Mouse (Mus musculus): ENCODE measurements around the gene Hoxa11. TPM values are rescaled to one million over a fixed set of nuclear protein-coding genes. Genes with fewer than 3 reads are reported as not detected.

Hoxa11 gene
- polyA plus RNA-seq, 1 experiment, result not detected

GRCm38 (mm10) chr6:52262463-52263320 is 17.1 kb upstream of the Hoxa11 start:
- TF ChIP-seq CTCF (IDR thresholded peaks at IDR 0.05; ENCODE audit: low read depth, low read length) (no peak), EP300 (IDR thresholded peaks at IDR 0.05; ENCODE audit: insufficient read depth, low read depth, low read length) (no peak), POLR2A (IDR thresholded peaks at IDR 0.05; ENCODE audit: insufficient read depth, low read length) (no peak)
- no peak overlapping the region for H3K4me3 ChIP-seq (ENCODE audit: low read depth, low read length)
- no peak overlapping the region for H3K9ac ChIP-seq (ENCODE audit: low read depth, poor library complexity, severe bottlenecking)
- H3K4me1 ChIP-seq (ENCODE audit: control insufficient read depth, insufficient read depth, low read length), result no peaks in the 10 kb centered on the region
- H3K27ac ChIP-seq (ENCODE audit: insufficient read depth, low read length), result no peak overlapping the region
- H3K9me3 ChIP-seq (replicated peaks; ENCODE audit: control insufficient read depth, insufficient read depth, low read length, poor library complexity, severe bottlenecking), result no peaks in the 10 kb centered on the region
- no peaks in the 10 kb centered on the region for H3K36me3 ChIP-seq (ENCODE audit: control insufficient read depth, insufficient read depth, low read length, poor library complexity, severe bottlenecking)
- peaks cover 61% of the 10 kb centered on the region for H3K27me3 ChIP-seq (ENCODE audit: control insufficient read depth, insufficient read depth, low read length, poor library complexity, severe bottlenecking)

GRCm38 (mm10) chr6:52261751-52262462 is 16.3 kb upstream of the Hoxa11 start:
- H3K36me3 ChIP-seq (ENCODE audit: control insufficient read depth, insufficient read depth, low read length, poor library complexity, severe bottlenecking), result no peaks in the 10 kb centered on the region
- no peak for TF ChIP-seq EP300 (IDR thresholded peaks at IDR 0.05; ENCODE audit: insufficient read depth, low read depth, low read length)
- TF ChIP-seq POLR2A (IDR thresholded peaks at IDR 0.05; ENCODE audit: insufficient read depth, low read length), result no peak
- no peak for TF ChIP-seq CTCF (IDR thresholded peaks at IDR 0.05; ENCODE audit: low read depth, low read length)
- H3K27ac ChIP-seq (ENCODE audit: insufficient read depth, low read length), result no peak overlapping the region
- no peak overlapping the region for H3K4me3 ChIP-seq (ENCODE audit: low read depth, low read length)
- H3K4me1 ChIP-seq (ENCODE audit: control insufficient read depth, insufficient read depth, low read length), result no peaks in the 10 kb centered on the region
- H3K9ac ChIP-seq (ENCODE audit: low read depth, poor library complexity, severe bottlenecking), result no peak overlapping the region
- no peaks in the 10 kb centered on the region for H3K9me3 ChIP-seq (replicated peaks; ENCODE audit: control insufficient read depth, insufficient read depth, low read length, poor library complexity, severe bottlenecking)
- H3K27me3 ChIP-seq (ENCODE audit: control insufficient read depth, insufficient read depth, low read length, poor library complexity, severe bottlenecking), result peaks cover 61% of the 10 kb centered on the region

- H3K4me1 ChIP-seq (ENCODE audit: control insufficient read depth, insufficient read depth, low read length), result no peaks in the 10 kb centered on the region
- H3K27me3 ChIP-seq (ENCODE audit: control insufficient read depth, insufficient read depth, low read length, poor library complexity, severe bottlenecking), result peaks cover 54% of the 10 kb centered on the region
- no peaks in the 10 kb centered on the region for H3K9me3 ChIP-seq (replicated peaks; ENCODE audit: control insufficient read depth, insufficient read depth, low read length, poor library complexity, severe bottlenecking)
- H3K27ac ChIP-seq (ENCODE audit: insufficient read depth, low read length), result no peak within 1 kb of the TSS
- H3K9ac ChIP-seq (ENCODE audit: low read depth, poor library complexity, severe bottlenecking), result peak within 1 kb of the TSS; percentile 85
- peak within 1 kb of the TSS; percentile 88 for H3K4me3 ChIP-seq (ENCODE audit: low read depth, low read length)
- TF ChIP-seq EP300 (IDR thresholded peaks at IDR 0.05; ENCODE audit: insufficient read depth, low read depth, low read length), result no peak
- TF ChIP-seq CTCF (IDR thresholded peaks at IDR 0.05; ENCODE audit: low read depth, low read length), result no peak
- no peak for TF ChIP-seq POLR2A (IDR thresholded peaks at IDR 0.05; ENCODE audit: insufficient read depth, low read length)
- H3K36me3 ChIP-seq (ENCODE audit: control insufficient read depth, insufficient read depth, low read length, poor library complexity, severe bottlenecking), result no peaks in the 10 kb centered on the region
These were observed 15.3 kb upstream of the Hoxa11 start, which contains the start of gene Hoxa13 for GRCm38 (mm10) chr6:52260654-52261575. Gene Hoxa13, minus strand, starts transcription at chr6:52260880.

GRCm38 (mm10) chr6:52259811-52260261 is 14.2 kb upstream of the Hoxa11 start:
- Histone ChIP-seq H3K4me3 (ENCODE audit: low read depth, low read length) (peak overlapping the region; percentile 76), H3K9me3 (replicated peaks; ENCODE audit: control insufficient read depth, insufficient read depth, low read length, poor library complexity, severe bottlenecking) (no peaks in the 10 kb centered on the region), H3K27ac (ENCODE audit: insufficient read depth, low read length) (no peak overlapping the region), H3K36me3 (ENCODE audit: control insufficient read depth, insufficient read depth, low read length, poor library complexity, severe bottlenecking) (no peaks in the 10 kb centered on the region), H3K27me3 (ENCODE audit: control insufficient read depth, insufficient read depth, low read length, poor library complexity, severe bottlenecking) (peaks cover 50% of the 10 kb centered on the region), H3K4me1 (ENCODE audit: control insufficient read depth, insufficient read depth, low read length) (no peaks in the 10 kb centered on the region), H3K9ac (ENCODE audit: low read depth, poor library complexity, severe bottlenecking) (peak overlapping the region; percentile 85)
- TF ChIP-seq CTCF (IDR thresholded peaks at IDR 0.05; ENCODE audit: low read depth, low read length) (peak; percentile 2), EP300 (IDR thresholded peaks at IDR 0.05; ENCODE audit: insufficient read depth, low read depth, low read length) (no peak)

- H3K27ac ChIP-seq (ENCODE audit: insufficient read depth, low read length), result no peak overlapping the region
These were observed 13.6 kb upstream of the Hoxa11 start for GRCm38 (mm10) chr6:52259081-52259790.

More at GRCm38 (mm10) chr6:52259081-52259790, 13.6 kb upstream of the Hoxa11 start:
- peaks cover 49% of the 10 kb centered on the region for H3K27me3 ChIP-seq (ENCODE audit: control insufficient read depth, insufficient read depth, low read length, poor library complexity, severe bottlenecking)
- peak overlapping the region; percentile 85 for H3K9ac ChIP-seq (ENCODE audit: low read depth, poor library complexity, severe bottlenecking)
- TF ChIP-seq POLR2A (IDR thresholded peaks at IDR 0.05; ENCODE audit: insufficient read depth, low read length) (no peak), CTCF (IDR thresholded peaks at IDR 0.05; ENCODE audit: low read depth, low read length) (no peak), EP300 (IDR thresholded peaks at IDR 0.05; ENCODE audit: insufficient read depth, low read depth, low read length) (no peak)
- H3K4me1 ChIP-seq (ENCODE audit: control insufficient read depth, insufficient read depth, low read length), result no peaks in the 10 kb centered on the region
- no peak overlapping the region for H3K4me3 ChIP-seq (ENCODE audit: low read depth, low read length)
- no peaks in the 10 kb centered on the region for H3K9me3 ChIP-seq (replicated peaks; ENCODE audit: control insufficient read depth, insufficient read depth, low read length, poor library complexity, severe bottlenecking)
- no peaks in the 10 kb centered on the region for H3K36me3 ChIP-seq (ENCODE audit: control insufficient read depth, insufficient read depth, low read length, poor library complexity, severe bottlenecking)

All from ES-Bruce4 (cell line).